Mouse (Mus musculus) MEL (cell line): ENCODE measurements at regions not wholly inside any gene's neighbourhood (a gene's known extent, or its start where the extent isn't known, plus 50 kb on each side); places are given as distances from the start of the nearest gene placed in this dataset.

ENCODE experiments used
- DNase-seq: peaks from one replicate; pipeline ENCODE4 v3.0.0; 2011; ENCODE audit warnings: low read depth, low spot score
- H3K27ac ChIP-seq: 2 replicates; pipeline ENCODE4 v1.5.1; 2012; ENCODE audit warnings: low read depth, mild to moderate bottlenecking, control low read depth, low read length, moderate library complexity; ENCODE audit not compliant: control insufficient read depth
- H3K27me3 ChIP-seq, 2 experiments: fragments of 150-350 bp in 1 of 2; sonication (generic) in 1 of 2; 2 replicates each; pipeline ENCODE4 v1.6.1; 2012; ENCODE audit warnings: low read length in 2 of 2, mild to moderate bottlenecking in 2 of 2, improper control_type of control experiment in 1 of 2, moderate library complexity in 1 of 2; ENCODE audit not compliant: insufficient read depth in 2 of 2, control insufficient read depth in 1 of 2
- H3K36me3 ChIP-seq, 2 experiments: 2 replicates each; pipeline ENCODE4 v1.6.1; 2012 to 2014; ENCODE audit warnings: low read length in 2 of 2, improper control_type of control experiment in 1 of 2, inconsistent platforms in 1 of 2, mild to moderate bottlenecking in 1 of 2; ENCODE audit not compliant: insufficient read depth in 2 of 2, control insufficient read depth in 1 of 2
- H3K4me1 ChIP-seq, 2 experiments: fragments of 150-350 bp in 1 of 2; sonication (generic) in 1 of 2; 2 replicates each; pipeline ENCODE4 v1.6.1; 2012; ENCODE audit warnings: low read length in 2 of 2, improper control_type of control experiment in 1 of 2, mild to moderate bottlenecking in 1 of 2; ENCODE audit not compliant: insufficient read depth in 2 of 2, control insufficient read depth in 1 of 2
- H3K4me3 ChIP-seq, 2 experiments: fragments of 150-350 bp in 1 of 2; sonication (generic) in 1 of 2; 2 replicates each; pipeline ENCODE4 v1.5.1; 2012; ENCODE audit warnings: low read depth in 2 of 2, low read length in 2 of 2, mild to moderate bottlenecking in 2 of 2, moderate library complexity in 2 of 2, control low read depth in 1 of 2, improper control_type of control experiment in 1 of 2; ENCODE audit not compliant: control insufficient read depth in 1 of 2, insufficient read depth in 1 of 2
- H3K79me2 ChIP-seq: 2 replicates; pipeline ENCODE4 v1.6.1; 2012; ENCODE audit warnings: mild to moderate bottlenecking, low read length, moderate library complexity; ENCODE audit not compliant: control insufficient read depth, poor library complexity, insufficient read depth
- H3K9ac ChIP-seq: 2 replicates; pipeline ENCODE4 v1.6.1; 2012; ENCODE audit warnings: low read depth, mild to moderate bottlenecking, control low read depth, low read length, moderate library complexity; ENCODE audit not compliant: control insufficient read depth, poor library complexity, severe bottlenecking
- H3K9me3 ChIP-seq: fragments of 150-350 bp; sonication (generic); replicated peaks from 2 replicates; pipeline ENCODE4 v1.6.1; 2012; ENCODE audit warnings: mild to moderate bottlenecking, low read length, improper control_type of control experiment, moderate library complexity; ENCODE audit not compliant: insufficient read depth
- BHLHE40 ChIP-seq: IDR thresholded peaks from 2 replicates; pipeline ENCODE4 v1.6.1; 2012; ENCODE audit warnings: low read depth, mild to moderate bottlenecking, inconsistent platforms, low read length, improper control_type of control experiment, borderline replicate concordance
- GATA1 ChIP-seq: IDR thresholded peaks from 2 replicates; pipeline ENCODE4 v1.6.1; 2011; ENCODE audit warnings: low read depth, low read length, improper control_type of control experiment
- MAX ChIP-seq: IDR thresholded peaks from 2 replicates; pipeline ENCODE4 v1.6.1; 2011; ENCODE audit warnings: low read length, improper control_type of control experiment
- MXI1 ChIP-seq: IDR thresholded peaks from 2 replicates; pipeline ENCODE4 v1.6.1; 2011; ENCODE audit warnings: mild to moderate bottlenecking, low read depth, low read length, improper control_type of control experiment
- NELFE ChIP-seq: IDR thresholded peaks from 2 replicates; pipeline ENCODE4 v1.6.1; 2011; ENCODE audit warnings: low read depth, low read length, improper control_type of control experiment
- NRF1 ChIP-seq: IDR thresholded peaks from 2 replicates; pipeline ENCODE4 v1.6.1; 2014; ENCODE audit warnings: low read depth, mild to moderate bottlenecking, inconsistent platforms, low read length, improper control_type of control experiment, moderate library complexity; ENCODE audit not compliant: poor library complexity, insufficient read depth, severe bottlenecking
- POLR2AphosphoS5 ChIP-seq: IDR thresholded peaks from 2 replicates; pipeline ENCODE4 v1.6.1; 2012; ENCODE audit warnings: low read depth, borderline replicate concordance, mild to moderate bottlenecking, inconsistent platforms, low read length, moderate library complexity, mixed read lengths
- RAD21 ChIP-seq: IDR thresholded peaks from 2 replicates; pipeline ENCODE4 v1.6.1; 2011; ENCODE audit warnings: mild to moderate bottlenecking, low read depth, low read length, improper control_type of control experiment
- RCOR1 ChIP-seq: IDR thresholded peaks from 2 replicates; pipeline ENCODE4 v1.6.1; 2012; ENCODE audit warnings: low read depth, mild to moderate bottlenecking, inconsistent platforms, low read length, improper control_type of control experiment
- TAL1 ChIP-seq: IDR thresholded peaks from 2 replicates; pipeline ENCODE4 v1.6.1; 2012; ENCODE audit warnings: mild to moderate bottlenecking, inconsistent platforms, low read length, moderate library complexity, mixed read lengths
- TBP ChIP-seq: IDR thresholded peaks from 2 replicates; pipeline ENCODE4 v1.8.0; 2011; ENCODE audit warnings: low read depth, low read length, improper control_type of control experiment
- TCF12 ChIP-seq: IDR thresholded peaks from 2 replicates; pipeline ENCODE4 v1.6.1; 2014; ENCODE audit warnings: low read depth, mild to moderate bottlenecking, inconsistent platforms, low read length, improper control_type of control experiment, moderate library complexity
- USF1 ChIP-seq: IDR thresholded peaks from 2 replicates; pipeline ENCODE4 v1.6.1; 2014; ENCODE audit warnings: low read depth, mild to moderate bottlenecking, inconsistent platforms, low read length, improper control_type of control experiment, moderate library complexity
- ZNF384 ChIP-seq: IDR thresholded peaks from 2 replicates; pipeline ENCODE4 v1.6.1; 2012; ENCODE audit warnings: low read depth, mild to moderate bottlenecking, inconsistent platforms, low read length, improper control_type of control experiment

DNA sequence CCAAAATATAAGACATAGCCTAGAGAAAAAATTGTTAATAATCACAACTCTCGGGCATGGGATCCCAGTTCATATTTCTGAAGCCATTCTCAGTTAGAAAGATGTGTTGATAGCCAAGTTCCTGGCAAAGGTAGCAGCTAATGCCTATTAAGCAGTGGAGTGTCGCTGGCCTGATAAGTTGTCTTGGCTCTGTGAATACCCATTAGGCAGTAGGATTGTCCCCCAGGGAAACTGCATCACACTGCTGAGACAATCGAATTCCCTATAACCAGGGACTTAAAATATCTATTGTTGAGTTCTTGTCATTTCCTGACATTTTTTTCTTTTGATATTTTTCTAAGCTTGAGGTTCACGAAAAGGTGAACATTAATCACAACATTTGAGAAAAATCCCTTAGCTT lies 1105.0 kb upstream of the Flrt2 start:
- Histone ChIP-seq H3K27me3 (no peaks in the 10 kb centered on the region), H3K4me3 (no peak overlapping the region), H3K9me3 (no peaks in the 10 kb centered on the region), H3K4me1 (no peaks in the 10 kb centered on the region), H3K9ac (no peak overlapping the region), H3K79me2 (no peaks in the 10 kb centered on the region), H3K27ac (no peak overlapping the region), H3K36me3 (no peaks in the 10 kb centered on the region)
- no peak for DNase-seq
- TF ChIP-seq RAD21, result no peak
- no peak for TF ChIP-seq TBP
- no peak for TF ChIP-seq RCOR1
- TF ChIP-seq ZNF384, result no peak
- TF ChIP-seq USF1, result no peak

DNA sequence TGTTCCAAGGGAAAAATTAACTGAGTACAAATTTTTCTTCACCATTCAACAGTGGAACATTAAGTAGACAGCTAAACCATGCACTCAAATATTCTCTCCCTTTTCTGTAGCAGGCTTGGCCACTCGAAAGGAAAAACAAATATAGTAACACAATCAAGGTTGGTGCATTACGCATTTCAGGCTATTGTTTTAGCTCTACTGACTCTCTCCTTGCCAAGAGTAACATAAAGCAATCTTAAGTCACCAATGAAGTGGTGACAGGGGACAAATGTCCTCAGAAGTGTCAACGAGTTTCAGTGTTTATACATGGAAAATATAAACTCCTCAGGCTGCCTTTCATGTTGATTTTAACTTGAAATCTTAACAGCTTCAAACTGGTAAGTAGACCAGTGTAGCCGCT lies 1103.4 kb upstream of the Flrt2 start:
- H3K9ac ChIP-seq, result no peak overlapping the region
- no peaks in the 10 kb centered on the region for H3K9me3 ChIP-seq
- H3K4me1 ChIP-seq, result no peaks in the 10 kb centered on the region
- TF ChIP-seq USF1 (no peak), MXI1 (no peak), BHLHE40 (no peak), RCOR1 (no peak), ZNF384 (no peak)
- no peak overlapping the region for H3K4me3 ChIP-seq
- DNase-seq, result no peak
- no peak overlapping the region for H3K27ac ChIP-seq
- H3K36me3 ChIP-seq, result no peaks in the 10 kb centered on the region
- H3K79me2 ChIP-seq, result no peaks in the 10 kb centered on the region
- no peaks in the 10 kb centered on the region for H3K27me3 ChIP-seq

GRCm38 (mm10) chr12:94589033-94589432 lies 1103.0 kb upstream of the Flrt2 start:
- no peak for DNase-seq
- no peak overlapping the region for H3K4me3 ChIP-seq
- H3K36me3 ChIP-seq, result no peaks in the 10 kb centered on the region
- H3K9me3 ChIP-seq, result no peaks in the 10 kb centered on the region
- TF ChIP-seq POLR2AphosphoS5 (no peak), TCF12 (no peak), RCOR1 (no peak), TAL1 (no peak), MAX (no peak), NELFE (no peak), NRF1 (no peak), GATA1 (no peak)
- H3K27ac ChIP-seq, result no peak overlapping the region
- H3K79me2 ChIP-seq, result no peaks in the 10 kb centered on the region
- H3K9ac ChIP-seq, result no peak overlapping the region
- no peaks in the 10 kb centered on the region for H3K4me1 ChIP-seq
- no peaks in the 10 kb centered on the region for H3K27me3 ChIP-seq
